In the genomic region with DNA sequence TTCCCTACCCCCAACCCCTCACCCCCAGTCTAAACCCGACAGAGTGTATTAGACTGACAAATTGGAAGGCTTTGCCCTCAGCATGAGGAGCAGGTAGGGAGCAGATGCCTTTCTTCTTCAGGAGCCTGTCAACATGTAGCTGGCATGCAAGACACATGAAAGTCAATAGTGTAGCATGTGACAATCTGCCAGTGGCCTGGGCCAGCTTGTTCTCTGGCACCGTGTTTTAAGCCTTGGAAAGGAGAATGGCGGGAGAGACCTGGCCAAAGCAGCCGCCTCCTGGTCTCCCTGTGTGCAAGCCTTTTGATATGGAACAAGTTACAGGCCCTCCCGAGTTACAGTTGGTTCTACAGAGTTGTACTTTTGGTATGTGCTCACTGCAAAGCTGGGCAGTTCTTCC, we compare ENCODE assay signal across 17 mouse cellular contexts. TPM values are rescaled to one million over a fixed set of nuclear protein-coding genes. Genes with fewer than 3 reads are reported as not detected.
A peak's percentile ranks its signal among the peaks of the same experiment; 100 is the strongest.
DNase-seq lines count a peak whose midpoint lies in the region; ATAC-seq and TF ChIP-seq lines count a peak whose summit lies in the region.
"Had no signal": no experiment of that assay in that cellular context is flagged by ENCODE, and none has a peak within 500 bp of the region (broad histone marks: within the 10 kb centered on the region; RNA-seq: fewer than 3 reads in every experiment).

No protein-coding gene starts in this region.

- no peak overlapping the region for H3K9ac ChIP-seq in forebrain, embryonic 15.5 days (replicated peaks)
- no peak overlapping the region for H3K9ac ChIP-seq in forebrain, embryonic 12.5 days
- no peak overlapping the region for H3K9ac ChIP-seq in heart, adult 2 months (ENCODE audit: low read depth, low read length)
- H3K9ac ChIP-seq: limb, embryonic 13.5 days; midbrain, embryonic 12.5 days; neural tube, embryonic 13.5 days had no signal

- no peak for TF ChIP-seq CTCF in heart, adult 2 months (IDR thresholded peaks at IDR 0.05)

- no peak overlapping the region for H3K4me2 ChIP-seq in forebrain, embryonic 15.5 days (replicated peaks)
- H3K4me2 ChIP-seq in forebrain, embryonic 12.5 days = no peak overlapping the region
- H3K4me2 ChIP-seq: limb, embryonic 13.5 days; midbrain, embryonic 12.5 days; neural tube, embryonic 13.5 days had no signal

- peaks cover 33% of the 10 kb centered on the region for H3K4me1 ChIP-seq in forebrain, embryonic 15.5 days
- H3K4me1 ChIP-seq in forebrain, embryonic 12.5 days = peaks cover 18% of the 10 kb centered on the region
- H3K4me1 ChIP-seq in heart, adult 2 months (ENCODE audit: control insufficient read depth, insufficient read depth, low read length) = peaks cover 16% of the 10 kb centered on the region

- H3K9me3 ChIP-seq in forebrain, embryonic 15.5 days = no peaks in the 10 kb centered on the region
- H3K9me3 ChIP-seq in forebrain, embryonic 12.5 days = no peaks in the 10 kb centered on the region
- H3K9me3 ChIP-seq: limb, embryonic 13.5 days; midbrain, embryonic 12.5 days; neural tube, embryonic 13.5 days had no signal

- WGBS in forebrain, embryonic 15.5 days = 73% methylated on average over 5 of the region's 5 CpGs
- 87% methylated on average over 5 of the region's 5 CpGs for WGBS in forebrain, embryonic 12.5 days
- 56% methylated on average over 5 of the region's 5 CpGs for WGBS in heart, adult 2 months

- intact Hi-C loops in heart, adult 2 months (cut with DNase I) = no loop called here

- peak; percentile 54; the same call in 1 of the 2 replicates for TF ChIP-seq EP300 in heart, adult 2 months (IDR thresholded peaks at IDR 0.05; ENCODE audit: insufficient read depth, low read depth, low read length)

- no peak for TF ChIP-seq POLR2A in heart, adult 2 months (IDR thresholded peaks at IDR 0.05; ENCODE audit: insufficient read depth, low read depth, low read length)

- no peaks in the 10 kb centered on the region for H3K79me2 ChIP-seq in heart, adult 2 months (replicated peaks; ENCODE audit: control insufficient read depth, insufficient read depth, low read length)

- peaks cover 11% of the 10 kb centered on the region for H3K36me3 ChIP-seq in forebrain, embryonic 15.5 days
- H3K36me3 ChIP-seq in forebrain, embryonic 12.5 days (replicated peaks) = peaks cover 45% of the 10 kb centered on the region
- peaks cover 12% of the 10 kb centered on the region for H3K36me3 ChIP-seq in heart, adult 2 months (ENCODE audit: control insufficient read depth, insufficient read depth, low read length)

- no peak overlapping the region for H3K4me3 ChIP-seq in forebrain, embryonic 15.5 days
- H3K4me3 ChIP-seq in forebrain, embryonic 12.5 days (replicated peaks) = no peak overlapping the region
- no peak overlapping the region for H3K4me3 ChIP-seq in heart, adult 2 months
- H3K4me3 ChIP-seq: limb, embryonic 13.5 days; midbrain, embryonic 12.5 days; neural tube, embryonic 13.5 days had no signal

- H3K27ac ChIP-seq in forebrain, embryonic 15.5 days (replicated peaks) = no peak overlapping the region
- H3K27ac ChIP-seq in forebrain, embryonic 12.5 days = no peak overlapping the region
- no peak overlapping the region for H3K27ac ChIP-seq in heart, adult 2 months
- H3K27ac ChIP-seq: limb, embryonic 13.5 days; midbrain, embryonic 12.5 days; neural tube, embryonic 13.5 days had no signal

- DNase-seq in heart, adult 2 months = no peak
- DNase-seq in heart, adult 8-10 months (ENCODE audit: low spot score) = no peak
- peak; percentile 79 for DNase-seq in brain, adult 2 months (ENCODE audit: low read depth, low spot score)
- DNase-seq in cerebellum, adult 9-11 months = peak; percentile 63
- DNase-seq in layer of hippocampus, adult 18-20 months (ENCODE audit: low spot score in 2 of 2) = no peak
- DNase-seq: kidney, adult 18-20 months; kidney, postnatal 25 days; layer of hippocampus, adult 9-11 months; lung, postnatal 4 days; right cerebral cortex, postnatal 14 days; thymus, postnatal 36 days had no signal

- H3K27me3 ChIP-seq in forebrain, embryonic 15.5 days = no peaks in the 10 kb centered on the region
- H3K27me3 ChIP-seq in forebrain, embryonic 12.5 days = no peaks in the 10 kb centered on the region
- no peaks in the 10 kb centered on the region for H3K27me3 ChIP-seq in heart, adult 2 months (ENCODE audit: control insufficient read depth, insufficient read depth, low read length)
- H3K27me3 ChIP-seq: limb, embryonic 13.5 days; midbrain, embryonic 12.5 days; neural tube, embryonic 13.5 days had no signal

- 0 out of 2 replicates have a peak, but pooled peaks have one; percentile 20 for ATAC-seq in forebrain, embryonic 15.5 days (replicated peaks)
- no peak for ATAC-seq in forebrain, embryonic 12.5 days (ENCODE audit: low FRiP score)
- ATAC-seq in megakaryocyte progenitor cell, adult 5-6 weeks (replicated peaks; ENCODE audit: poor library complexity) = no peak

RNA-seq across cellular contexts. Expression of gene Sept11, which starts 47.5 kb away (rescaled TPM):
- polyA plus RNA-seq in forebrain, embryonic 15.5 days (2015; fragmentation: Nextera tagmentation; extraction: Ambion mirVana) = 174 and 180 TPM in 2 replicates
- polyA plus RNA-seq in forebrain, embryonic 12.5 days (2016; fragmentation: Nextera tagmentation; extraction: Ambion mirVana) = 302 and 335 TPM in 2 replicates
- total RNA-seq in heart, adult 2 months (2021) = 10 to 100 TPM; 25.7 to 34.0 TPM
- 15.6 and 25.8 TPM in 2 replicates for polyA plus RNA-seq in heart, adult 2 months (2012; rRNA removed)
- total RNA-seq in heart, adult 8-10 months (2022) = 10 to 100 TPM; 23.6 to 29.9 (median 25.5) TPM
- total RNA-seq in megakaryocyte progenitor cell, adult 5-6 weeks (2015) = 63.7 and 70.3 TPM in 2 replicates
- total RNA-seq in megakaryocyte progenitor cell, adult 5-6 weeks (2017) = 63.4 and 69.0 TPM in 2 replicates
- total RNA-seq in layer of hippocampus, adult 18-20 months (2021) = 10 to 100 TPM; 99.0 to 99.4 TPM

Comparison
In these comparisons a context has a peak if more than half of its experiments do, and no peak if none do; other contexts are left out.
1. DNase-seq: peak in brain, adult 2 months (single experiment) and cerebellum, adult 9-11 months (single experiment); none in heart, adult 2 months (0 of 2), heart, adult 8-10 months (single experiment) and layer of hippocampus, adult 18-20 months (0 of 2).